Mouse (Mus musculus): ENCODE results near the gene Elk4.

The Elk4 gene

GRCm38 (mm10) chr1:132065475-132066172, 58.2 kb downstream of the Elk4 start:
- no peak for DNase-seq (ENCODE audit: low read depth, low spot score)

GRCm38 (mm10) chr1:132067261-132068255, 60.2 kb downstream of the Elk4 start, which contains the start of gene Mfsd4a:
Gene Mfsd4a, minus strand, starts transcription at chr1:132068062.
- DNase-seq (ENCODE audit: low read depth, low spot score): no peak

GRCm38 (mm10) chr1:132069436-132069835, 62.0 kb downstream of the Elk4 start:
- DNase-seq (ENCODE audit: low read depth, low spot score): no peak

GRCm38 (mm10) chr1:132070659-132071058, 63.3 kb downstream of the Elk4 start:
- DNase-seq (ENCODE audit: low read depth, low spot score): no peak

- DNase-seq (ENCODE audit: low read depth, low spot score): no peak
Observed at GRCm38 (mm10) chr1:132075576-132075975, 68.2 kb downstream of the Elk4 start.

GRCm38 (mm10) chr1:132078413-132078812, 71.0 kb downstream of the Elk4 start:
- DNase-seq (ENCODE audit: low read depth, low spot score): no peak
